Mouse (Mus musculus) liver, postnatal 0 days (tissue): ENCODE data around the gene Apln. TPM values are rescaled to one million over a fixed set of nuclear protein-coding genes. Genes with fewer than 3 reads are reported as not detected.

Experiments used
- ATAC-seq: fragments of 200-750 bp; cut with Nextera tagmentation; 2 replicates; pipeline ENCODE4 v1.8.0; 2017; ENCODE audit warnings: mild to moderate bottlenecking, moderate library complexity
- DNase-seq: peaks from one replicate; pipeline ENCODE4 v3.0.0-alpha.2; 2016
- H3K27ac ChIP-seq: fragments of 300-500 bp; sonication (generic); 2 replicates; pipeline ENCODE4 v1.5.1; 2014; ENCODE audit warnings: antibody characterized with exemption, moderate library complexity, mild to moderate bottlenecking, low read depth
- H3K27me3 ChIP-seq: fragments of 300-500 bp; sonication (generic); 2 replicates; pipeline ENCODE4 v1.6.1; 2014; ENCODE audit warnings: low read length, control low read depth, mixed read lengths; ENCODE audit not compliant: insufficient read depth
- H3K36me3 ChIP-seq: fragments of 300-500 bp; sonication (generic); replicated peaks from 2 replicates; pipeline ENCODE4 v1.6.1; 2014; ENCODE audit warnings: mild to moderate bottlenecking, control low read depth, low read length, moderate library complexity, mixed read lengths; ENCODE audit not compliant: insufficient read depth
- H3K4me1 ChIP-seq: fragments of 300-500 bp; sonication (generic); 2 replicates; pipeline ENCODE4 v1.6.1; 2014; ENCODE audit warnings: antibody characterized with exemption, mild to moderate bottlenecking, control low read depth; ENCODE audit not compliant: insufficient read depth
- H3K4me2 ChIP-seq: fragments of 300-500 bp; sonication (generic); 2 replicates; pipeline ENCODE4 v1.6.1; 2014; ENCODE audit warnings: low read depth, mild to moderate bottlenecking, low read length, moderate library complexity, mixed read lengths
- H3K4me3 ChIP-seq: fragments of 300-500 bp; sonication (generic); 2 replicates; pipeline ENCODE4 v1.5.1; 2014; ENCODE audit warnings: low read depth, low read length
- H3K9ac ChIP-seq: fragments of 300-500 bp; sonication (generic); replicated peaks from 2 replicates; pipeline ENCODE4 v1.6.1; 2014; ENCODE audit warnings: mild to moderate bottlenecking, moderate library complexity
- H3K9me3 ChIP-seq: fragments of 300-500 bp; sonication (generic); 2 replicates; pipeline ENCODE4 v1.6.1; 2016; ENCODE audit warnings: mild to moderate bottlenecking, control low read depth, low read length, mixed read lengths
- CTCF ChIP-seq: sonication (generic); IDR thresholded peaks from 2 replicates; pipeline ENCODE4 v1.5.1; 2016; ENCODE audit warnings: antibody characterized with exemption, low read depth
- EP300 ChIP-seq: IDR thresholded peaks from 2 replicates; pipeline ENCODE4 v1.6.1; 2016; ENCODE audit warnings: antibody characterized with exemption, low read depth, mild to moderate bottlenecking
- WGBS: fragments of 180-500 bp; shearing (Covaris S2); extraction: QIAGEN DNeasy Blood & Tissue Kit; methylation state at CpG from one replicate; pipeline ENCODE4 v1.1.7; 2014; ENCODE audit not compliant: insufficient replicate concordance; 5-methylcytosine and 5-hydroxymethylcytosine counted together
- polyA plus RNA-seq: library from polyadenylated mRNA; unstranded; fragments of >200 nt; fragmentation: Nextera tagmentation; extraction: Ambion mirVana; gene quantifications from 2 replicates; pipeline ENCODE4 v1.2.1, GENCODE M21; 2015

The Apln gene
- polyA plus RNA-seq, 1 experiment from 2014 or later = 0.19 TPM

DNA sequence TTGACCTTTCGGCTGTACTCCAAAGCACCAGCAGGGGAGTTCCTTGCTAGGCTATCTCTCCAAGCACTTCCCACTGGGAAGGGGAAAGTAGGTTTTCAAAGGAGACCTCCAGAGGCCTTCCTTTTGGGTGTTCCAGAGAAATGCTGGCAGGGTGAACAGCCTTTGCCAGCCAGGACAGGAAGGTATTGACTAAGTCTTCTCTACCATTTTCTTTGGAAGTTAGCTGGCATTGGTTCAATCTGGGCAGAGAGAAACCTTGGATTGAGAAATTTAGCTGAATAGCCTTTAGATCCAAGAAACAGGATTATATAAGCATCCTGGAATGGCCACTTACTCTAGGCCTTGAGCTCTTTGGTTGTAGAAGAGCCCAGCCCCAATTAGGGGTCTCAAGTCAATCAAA, 11.8 kb downstream of the Apln start:
- H3K27ac ChIP-seq = no peak overlapping the region
- 57% methylated on average over 1 of the region's 1 CpGs for WGBS
- H3K9me3 ChIP-seq = no peaks in the 10 kb centered on the region
- no peak overlapping the region for H3K9ac ChIP-seq
- TF ChIP-seq CTCF (no peak), EP300 (no peak)
- ATAC-seq = no peak
- no peaks in the 10 kb centered on the region for H3K36me3 ChIP-seq
- H3K4me1 ChIP-seq = no peaks in the 10 kb centered on the region
- no peak for DNase-seq
- H3K4me3 ChIP-seq = no peak overlapping the region
- peaks cover 16% of the 10 kb centered on the region; the same call in 1 of the 2 replicates for H3K27me3 ChIP-seq
- no peak overlapping the region for H3K4me2 ChIP-seq

DNA sequence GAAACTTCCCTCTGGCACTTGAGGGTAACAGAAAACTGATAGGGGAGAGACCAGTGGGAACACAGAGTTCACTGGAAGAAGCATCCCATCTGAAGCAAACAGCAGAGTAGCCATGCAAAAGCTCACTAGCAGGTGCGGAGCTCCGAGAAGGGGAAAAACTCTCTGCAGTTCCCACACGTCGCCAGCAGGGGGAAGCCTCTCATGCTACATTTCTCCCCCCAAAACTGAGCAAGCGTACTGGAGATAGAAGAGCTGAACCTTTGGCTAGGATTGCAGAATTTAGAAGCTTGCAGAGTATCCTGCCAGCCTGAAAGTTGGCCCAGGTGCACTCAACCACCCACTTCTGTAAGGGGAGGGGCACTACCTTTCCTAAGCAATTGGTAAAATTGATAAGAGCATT, 14.7 kb downstream of the Apln start:
- Histone ChIP-seq H3K27ac (no peak overlapping the region), H3K4me1 (no peaks in the 10 kb centered on the region), H3K27me3 (peaks cover 18% of the 10 kb centered on the region; the same call in 1 of the 2 replicates), H3K36me3 (no peaks in the 10 kb centered on the region), H3K9ac (no peak overlapping the region), H3K9me3 (no peaks in the 10 kb centered on the region), H3K4me3 (no peak overlapping the region), H3K4me2 (no peak overlapping the region)
- TF ChIP-seq EP300 = no peak
- peak; percentile 79 for TF ChIP-seq CTCF
- WGBS = 18% methylated on average over 5 of the region's 5 CpGs
- ATAC-seq (no peak), DNase-seq (peak; percentile 67)

DNA sequence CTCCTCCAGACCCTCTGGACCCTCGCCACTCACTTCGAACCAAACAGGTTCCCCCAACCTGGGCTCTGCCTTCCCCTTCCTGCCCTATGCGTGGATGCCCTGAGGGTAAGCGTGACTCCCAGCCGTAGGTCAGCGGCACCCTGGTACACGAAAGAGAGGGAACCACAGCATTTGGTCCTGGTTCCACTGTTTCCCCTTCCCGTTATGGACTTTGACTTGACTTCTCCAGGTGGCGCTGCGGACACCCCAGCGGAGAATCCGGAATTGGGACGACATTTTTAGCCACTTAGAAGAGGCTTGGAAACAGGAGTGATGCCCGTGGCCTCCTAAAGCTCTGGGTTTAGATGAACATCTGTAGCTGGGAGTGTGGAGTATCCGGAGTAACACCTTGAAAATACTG, 15.3 kb downstream of the Apln start:
- no peaks in the 10 kb centered on the region for H3K36me3 ChIP-seq
- no peak overlapping the region for H3K27ac ChIP-seq
- no peak for ATAC-seq
- H3K9ac ChIP-seq = no peak overlapping the region
- no peak for TF ChIP-seq CTCF
- TF ChIP-seq EP300 = no peak
- 32% methylated on average over 11 of the region's 15 CpGs for WGBS
- peaks cover 18% of the 10 kb centered on the region; the same call in 1 of the 2 replicates for H3K27me3 ChIP-seq
- H3K9me3 ChIP-seq = no peaks in the 10 kb centered on the region
- no peak overlapping the region for H3K4me3 ChIP-seq
- DNase-seq = no peak
- no peaks in the 10 kb centered on the region for H3K4me1 ChIP-seq
- H3K4me2 ChIP-seq = no peak overlapping the region

- DNase-seq = no peak
- TF ChIP-seq EP300 = no peak
- TF ChIP-seq CTCF = no peak
- H3K4me1 ChIP-seq = no peaks in the 10 kb centered on the region
- ATAC-seq = no peak
- peaks cover 18% of the 10 kb centered on the region; the same call in 1 of the 2 replicates for H3K27me3 ChIP-seq
- H3K9ac ChIP-seq = no peak overlapping the region
- H3K36me3 ChIP-seq = no peaks in the 10 kb centered on the region
- WGBS = 65% methylated on average over 7 of the region's 7 CpGs
- H3K4me2 ChIP-seq = no peak overlapping the region
- no peaks in the 10 kb centered on the region for H3K9me3 ChIP-seq
- no peak overlapping the region for H3K27ac ChIP-seq
- no peak overlapping the region for H3K4me3 ChIP-seq
Observed at GRCm38 (mm10) chrX:48016906-48017601, 17.6 kb downstream of the Apln start.

DNA sequence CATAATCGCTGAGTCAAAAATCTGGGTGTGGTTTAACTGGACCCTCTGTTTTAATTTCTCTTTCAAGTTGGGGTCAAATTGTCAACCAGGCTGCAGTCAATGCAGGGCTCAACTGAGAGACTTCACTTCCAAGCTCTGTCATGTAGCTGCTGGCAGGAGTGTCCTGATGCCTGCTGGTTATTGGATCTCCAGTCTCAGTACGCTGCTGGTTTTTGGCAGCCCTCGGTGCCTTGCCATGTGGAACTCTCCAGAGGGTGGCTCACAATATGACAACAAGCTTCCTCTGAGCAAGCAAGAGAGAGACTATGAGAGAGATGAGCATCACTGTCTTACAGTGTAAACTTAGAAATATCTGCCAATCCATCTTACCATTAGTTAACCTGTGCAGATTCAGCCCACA, 23.0 kb downstream of the Apln start:
- H3K27me3 ChIP-seq = no peaks in the 10 kb centered on the region; the same call in 1 of the 2 replicates
- no peak for TF ChIP-seq CTCF
- no peak for TF ChIP-seq EP300
- no peak for ATAC-seq
- DNase-seq = no peak
- 94% methylated on average over 3 of the region's 3 CpGs for WGBS
- H3K4me3 ChIP-seq = no peak overlapping the region
- no peaks in the 10 kb centered on the region for H3K36me3 ChIP-seq
- H3K4me1 ChIP-seq = no peaks in the 10 kb centered on the region
- H3K9ac ChIP-seq = no peak overlapping the region
- H3K9me3 ChIP-seq = no peaks in the 10 kb centered on the region
- no peak overlapping the region for H3K27ac ChIP-seq
- no peak overlapping the region for H3K4me2 ChIP-seq

GRCm38 (mm10) chrX:48006062-48006461, 28.6 kb downstream of the Apln start:
- Histone ChIP-seq H3K4me1 (no peaks in the 10 kb centered on the region), H3K9ac (no peak overlapping the region), H3K4me3 (no peak overlapping the region), H3K27ac (no peak overlapping the region), H3K4me2 (no peak overlapping the region), H3K27me3 (no peaks in the 10 kb centered on the region), H3K36me3 (no peaks in the 10 kb centered on the region), H3K9me3 (no peaks in the 10 kb centered on the region)
- no peak for TF ChIP-seq CTCF
- no peak for TF ChIP-seq EP300
- DNase-seq (no peak), ATAC-seq (no peak)
- 69% methylated on average over 8 of the region's 8 CpGs for WGBS
